Mouse (Mus musculus) ES-E14 (cell line): ENCODE measurements around the gene Hivep3. TPM values are rescaled to one million over a fixed set of nuclear protein-coding genes. Genes with fewer than 3 reads are reported as not detected.

ENCODE experiments used
- DNase-seq: peaks from one replicate; pipeline ENCODE4 v3.0.0-alpha.2; 2013; ENCODE audit warnings: low read depth, low spot score
- H3K27ac ChIP-seq: 2 replicates; pipeline ENCODE4 v1.5.1; 2012; ENCODE audit warnings: low read depth, mild to moderate bottlenecking, low read length, moderate library complexity, mixed read lengths; ENCODE audit not compliant: poor library complexity, insufficient read depth, severe bottlenecking
- H3K36me3 ChIP-seq: 2 replicates; pipeline ENCODE4 v1.6.1; 2012; ENCODE audit warnings: mild to moderate bottlenecking, low read length, moderate library complexity, mixed read lengths; ENCODE audit not compliant: control insufficient read depth, poor library complexity, insufficient read depth, severe bottlenecking
- H3K4me1 ChIP-seq, 2 experiments: fragments of 150-350 bp in 1 of 2; sonication (generic) in 1 of 2; 2 replicates each; pipeline ENCODE4 v1.6.1; 2012; ENCODE audit warnings: low read length in 2 of 2, mild to moderate bottlenecking in 1 of 2, mixed read lengths in 1 of 2; ENCODE audit not compliant: control insufficient read depth in 2 of 2, insufficient read depth in 2 of 2, poor library complexity in 1 of 2
- H3K4me3 ChIP-seq, 2 experiments: fragments of 150-350 bp in 1 of 2; sonication (generic) in 1 of 2; 2 replicates each; pipeline ENCODE4 v1.5.1; 2012; ENCODE audit warnings: low read length in 2 of 2, low read depth in 1 of 2, mild to moderate bottlenecking in 1 of 2, mixed read lengths in 1 of 2; ENCODE audit not compliant: insufficient read depth in 1 of 2, poor library complexity in 1 of 2, severe bottlenecking in 1 of 2
- H3K9ac ChIP-seq: 2 replicates; pipeline ENCODE4 v1.6.1; 2012; ENCODE audit warnings: low read depth, mild to moderate bottlenecking, low read length, mixed read lengths; ENCODE audit not compliant: poor library complexity, insufficient read depth, severe bottlenecking
- H3K9me3 ChIP-seq: fragments of 150-350 bp; sonication (generic); 2 replicates; pipeline ENCODE4 v1.6.1; 2012; ENCODE audit warnings: low read depth, mild to moderate bottlenecking, low read length; ENCODE audit not compliant: control insufficient read depth, insufficient read depth
- CHD2 ChIP-seq: IDR thresholded peaks from 2 replicates; pipeline ENCODE4 v1.6.1; 2014; ENCODE audit warnings: mild to moderate bottlenecking, low read depth, low read length, inconsistent platforms
- HCFC1 ChIP-seq: IDR thresholded peaks from 2 replicates; pipeline ENCODE4 v1.6.1; 2012; ENCODE audit warnings: low read length, inconsistent platforms, borderline replicate concordance; ENCODE audit not compliant: insufficient read depth
- MAFK ChIP-seq: IDR thresholded peaks from 2 replicates; pipeline ENCODE4 v1.6.1; 2014; ENCODE audit warnings: mild to moderate bottlenecking, low read depth, low read length, inconsistent platforms; ENCODE audit not compliant: insufficient read depth
- ZC3H11A ChIP-seq: IDR thresholded peaks from 2 replicates; pipeline ENCODE4 v1.6.1; 2012; ENCODE audit warnings: low read depth, mild to moderate bottlenecking, inconsistent platforms, low read length, borderline replicate concordance
- ZNF384 ChIP-seq: IDR thresholded peaks from 2 replicates; pipeline ENCODE4 v1.6.1; 2012; ENCODE audit warnings: low read depth, low read length, inconsistent platforms
- in situ Hi-C, 2 experiments: fragments of 600-800 bp; cut with MboI; formaldehyde crosslinking; loops; one replicate each; pipeline ENCODE4 v1.15.1; 2025; ENCODE audit warnings: low sequenced_read_pairs in 2 of 2, inconsistent platforms in 1 of 2; ENCODE audit not compliant: unreplicated experiment in 2 of 2
- total RNA-seq: library from RNA; depleted of rRNA; stranded (reverse); fragments of 300-350 nt; gene quantifications from 2 replicates; pipeline ENCODE4 v1.2.3, GENCODE M21; 2012

The Hivep3 gene
- total RNA-seq, 1 experiment: 1.4 TPM

DNA sequence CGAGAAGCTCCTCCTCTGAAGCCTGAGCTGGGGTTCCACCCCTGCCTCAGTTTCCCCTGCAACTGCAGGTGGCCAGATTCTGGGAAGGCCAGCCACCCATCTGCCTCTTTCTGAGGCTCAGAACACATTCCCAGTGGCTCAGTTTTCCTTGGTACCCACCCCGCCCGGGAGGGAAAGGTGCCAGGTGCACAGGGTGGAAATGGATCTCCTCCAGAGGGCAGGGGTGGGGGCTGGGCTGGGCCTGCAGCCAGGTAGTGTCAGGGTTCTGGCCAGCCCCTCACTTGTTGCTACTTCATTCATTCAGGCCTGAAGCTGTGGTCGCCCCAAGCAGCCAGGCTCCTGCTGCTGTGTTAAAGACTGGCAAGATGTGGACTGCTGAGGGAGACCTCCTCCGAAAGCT is 430.7 kb downstream of the Hivep3 start:
- in situ Hi-C loops: no loop called here
- H3K4me3 ChIP-seq: no peak overlapping the region
- no peak for DNase-seq
- H3K36me3 ChIP-seq: no peaks in the 10 kb centered on the region
- no peaks in the 10 kb centered on the region for H3K9me3 ChIP-seq
- no peak for TF ChIP-seq ZC3H11A
- TF ChIP-seq ZNF384: no peak
- TF ChIP-seq MAFK: no peak
- no peak for TF ChIP-seq HCFC1
- TF ChIP-seq CHD2: no peak
- H3K27ac ChIP-seq: no peak overlapping the region
- no peak overlapping the region for H3K9ac ChIP-seq
- H3K4me1 ChIP-seq: peaks cover under 1 to 16% of the 10 kb centered on the region in 2 experiments; a peak in 1 of 4 replicates

DNA sequence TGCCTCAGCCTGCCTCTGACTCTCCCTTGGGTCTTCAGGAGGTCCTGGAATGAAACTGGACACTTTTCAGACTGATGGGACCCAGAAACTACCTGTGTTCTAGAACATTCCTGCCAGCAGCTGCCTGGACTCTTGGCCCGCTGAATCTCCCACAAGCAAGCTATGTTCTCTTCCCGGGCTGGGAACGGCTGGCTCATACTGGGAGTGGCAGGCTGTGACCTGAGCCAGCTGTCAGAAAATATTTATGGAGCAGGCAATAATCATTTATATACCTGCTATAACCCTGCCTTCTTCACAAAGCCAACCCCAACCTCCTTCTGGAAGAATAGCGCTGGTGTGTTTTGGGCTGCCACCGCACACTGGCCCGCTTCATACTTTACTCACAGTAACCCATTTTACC is 434.2 kb downstream of the Hivep3 start:
- Histone ChIP-seq H3K4me1 (peaks cover 0 to 14% of the 10 kb centered on the region in 2 experiments; a peak in 1 of 4 replicates), H3K9ac (no peak overlapping the region), H3K9me3 (no peaks in the 10 kb centered on the region), H3K4me3 (no peak overlapping the region), H3K36me3 (no peaks in the 10 kb centered on the region), H3K27ac (no peak overlapping the region)
- DNase-seq: no peak
- TF ChIP-seq HCFC1 (no peak), ZC3H11A (no peak)
- in situ Hi-C loops: no loop called here

- H3K9ac ChIP-seq: no peak overlapping the region
- TF ChIP-seq ZC3H11A (no peak), ZNF384 (no peak), HCFC1 (no peak), CHD2 (no peak), MAFK (no peak)
- in situ Hi-C loops: no loop called here
- no peak for DNase-seq
- no peak overlapping the region for H3K27ac ChIP-seq
- H3K4me1 ChIP-seq: peaks cover 0 to 11% of the 10 kb centered on the region in 2 experiments; a peak in 1 of 4 replicates
- H3K9me3 ChIP-seq: no peaks in the 10 kb centered on the region
- H3K4me3 ChIP-seq: no peak overlapping the region
- H3K36me3 ChIP-seq: no peaks in the 10 kb centered on the region
Measured at GRCm38 (mm10) chr4:120168346-120168745, 434.8 kb downstream of the Hivep3 start.

DNA sequence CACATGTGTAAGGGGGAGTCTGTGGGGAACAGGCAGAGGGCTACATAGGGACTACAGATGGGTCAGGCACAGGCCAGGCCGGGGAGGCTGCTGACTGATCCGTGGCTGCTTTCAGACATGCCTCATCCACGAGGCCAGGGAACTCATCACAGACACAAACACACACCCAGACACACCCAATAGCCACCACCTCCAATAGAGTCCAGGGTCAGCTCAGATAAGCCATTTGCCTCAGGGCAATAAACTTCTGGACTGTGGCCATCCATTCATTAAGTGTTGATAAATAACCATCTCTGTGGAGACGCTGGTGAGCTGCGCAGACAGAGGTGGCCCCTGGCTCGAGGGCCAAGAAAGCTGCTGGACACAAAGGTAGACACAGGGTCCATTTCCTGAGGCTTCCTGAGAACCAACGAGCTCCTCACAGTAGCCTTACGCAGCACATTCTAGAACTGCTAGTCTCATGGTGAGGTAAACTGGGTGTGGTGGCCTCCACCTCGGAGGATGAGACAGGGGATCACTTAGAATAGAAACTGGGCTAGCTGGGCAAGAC is 436.9 kb downstream of the Hivep3 start:
- Histone ChIP-seq H3K27ac (no peak overlapping the region), H3K4me3 (no peak overlapping the region), H3K36me3 (no peaks in the 10 kb centered on the region), H3K9ac (no peak overlapping the region), H3K9me3 (no peaks in the 10 kb centered on the region), H3K4me1 (peaks cover 0 to 7% of the 10 kb centered on the region in 2 experiments; a peak in 1 of 4 replicates)
- in situ Hi-C loops: no loop called here
- no peak for DNase-seq
- TF ChIP-seq CHD2 (no peak), HCFC1 (no peak)

- no peak overlapping the region for H3K4me3 ChIP-seq
- H3K9ac ChIP-seq: no peak overlapping the region
- TF ChIP-seq HCFC1 (no peak), ZC3H11A (no peak), CHD2 (no peak), MAFK (no peak), ZNF384 (no peak)
- no peak overlapping the region for H3K27ac ChIP-seq
- H3K4me1 ChIP-seq: peaks cover 0 to 7% of the 10 kb centered on the region in 2 experiments; a peak in 1 of 4 replicates
- H3K36me3 ChIP-seq: no peaks in the 10 kb centered on the region
- in situ Hi-C loops: no loop called here
- DNase-seq: no peak
- H3K9me3 ChIP-seq: no peaks in the 10 kb centered on the region
Measured at GRCm38 (mm10) chr4:120172050-120172684, 438.6 kb downstream of the Hivep3 start.
